Mouse (Mus musculus): ENCODE measurements around the gene Gm19684.
"Not testable (repeated sequence)": the region's sequence is repeated elsewhere in the genome, so short reads cannot be mapped to it uniquely, and the experiment has no call there.

Gene Gm19684

GRCm38 (mm10) chr17:36131516-36132265 lies 10.2 kb downstream of the Gm19684 start:
- DNase-seq (ENCODE audit: inconsistent ontology term): no peak

- not testable (repeated sequence) for DNase-seq (ENCODE audit: inconsistent ontology term)
Observed at GRCm38 (mm10) chr17:36135421-36136231, 14.1 kb downstream of the Gm19684 start.

- not testable (repeated sequence) for DNase-seq (ENCODE audit: inconsistent ontology term)
Observed at GRCm38 (mm10) chr17:36136299-36136848, 14.9 kb downstream of the Gm19684 start.

- DNase-seq (ENCODE audit: inconsistent ontology term): peak; percentile 65
Observed at GRCm38 (mm10) chr17:36145111-36145860, 23.8 kb downstream of the Gm19684 start.

GRCm38 (mm10) chr17:36145861-36146156 lies 24.3 kb downstream of the Gm19684 start:
- not testable (repeated sequence) for DNase-seq (ENCODE audit: inconsistent ontology term)

- not testable (repeated sequence) for DNase-seq (ENCODE audit: inconsistent ontology term)
Observed at GRCm38 (mm10) chr17:36146937-36147336, 25.5 kb downstream of the Gm19684 start.

- not testable (repeated sequence) for DNase-seq (ENCODE audit: inconsistent ontology term)
Observed at GRCm38 (mm10) chr17:36148468-36148867, 27.0 kb downstream of the Gm19684 start.

GRCm38 (mm10) chr17:36151200-36151599 lies 29.7 kb downstream of the Gm19684 start:
- DNase-seq (ENCODE audit: inconsistent ontology term): not testable (repeated sequence)

- DNase-seq (ENCODE audit: inconsistent ontology term): no peak
Observed at GRCm38 (mm10) chr17:36154271-36155149, 33.0 kb downstream of the Gm19684 start.

GRCm38 (mm10) chr17:36157782-36158181 lies 36.3 kb downstream of the Gm19684 start:
- DNase-seq (ENCODE audit: inconsistent ontology term): peak; percentile 34

GRCm38 (mm10) chr17:36158264-36158663 lies 36.8 kb downstream of the Gm19684 start:
- DNase-seq (ENCODE audit: inconsistent ontology term): not testable (repeated sequence)

GRCm38 (mm10) chr17:36161129-36162051 lies 39.9 kb downstream of the Gm19684 start:
- no peak for DNase-seq (ENCODE audit: inconsistent ontology term)

- DNase-seq (ENCODE audit: inconsistent ontology term): not testable (repeated sequence)
Observed at GRCm38 (mm10) chr17:36166901-36167300, 45.4 kb downstream of the Gm19684 start.

GRCm38 (mm10) chr17:36167306-36168038 lies 46.0 kb downstream of the Gm19684 start:
- DNase-seq (ENCODE audit: inconsistent ontology term): peak; percentile 52

- DNase-seq (ENCODE audit: inconsistent ontology term): no peak
Observed at GRCm38 (mm10) chr17:36168039-36168652, 46.7 kb downstream of the Gm19684 start, which contains the start of gene Gm8909. Gene Gm8909 (minus strand): TSS chr17:36168537.

GRCm38 (mm10) chr17:36169094-36169493 lies 47.6 kb downstream of the Gm19684 start:
- not testable (repeated sequence) for DNase-seq (ENCODE audit: inconsistent ontology term)

GRCm38 (mm10) chr17:36169753-36170152 lies 48.3 kb downstream of the Gm19684 start:
- no peak for DNase-seq (ENCODE audit: inconsistent ontology term)

- no peak for DNase-seq (ENCODE audit: inconsistent ontology term)
Observed at GRCm38 (mm10) chr17:36170287-36170814, 48.9 kb downstream of the Gm19684 start.

Measured in Muller cell, postnatal 12 days (primary cell).